ENCODE assay signal across 14 mouse cellular contexts in genomic region chr3:88216534-88217326, GRCm38 (mm10). TPM values are rescaled to one million over a fixed set of nuclear protein-coding genes. Genes with fewer than 3 reads are reported as not detected.
DNase-seq lines count a peak whose midpoint lies in the region; ATAC-seq and TF ChIP-seq lines count a peak whose summit lies in the region.
"Had no signal": no experiment of that assay in that cellular context is flagged by ENCODE, and none has a peak within 500 bp of the region (broad histone marks: within the 10 kb centered on the region; RNA-seq: fewer than 3 reads in every experiment).

No protein-coding gene starts in this region.

- H3K9me3 ChIP-seq in forebrain, postnatal 0 days (ENCODE audit: low read length), result no peaks in the 10 kb centered on the region
- H3K9me3 ChIP-seq in midbrain, postnatal 0 days (ENCODE audit: low read length), result no peaks in the 10 kb centered on the region
- H3K9me3 ChIP-seq: limb, embryonic 13.5 days had no signal

- peak overlapping the region; percentile 95 for H3K27ac ChIP-seq in forebrain, postnatal 0 days (ENCODE audit: low read depth, low read length)
- H3K27ac ChIP-seq in midbrain, postnatal 0 days (ENCODE audit: low read depth, low read length), result peak overlapping the region; percentile 87
- H3K27ac ChIP-seq: limb, embryonic 13.5 days; macrophage had no signal

- peak overlapping the region; percentile 78 for H3K4me3 ChIP-seq in forebrain, postnatal 0 days (ENCODE audit: low read depth, low read length)
- H3K4me3 ChIP-seq in midbrain, postnatal 0 days (ENCODE audit: low read depth, low read length), result peak overlapping the region; percentile 46
- H3K4me3 ChIP-seq: limb, embryonic 13.5 days had no signal

- peak; percentile 15 for DNase-seq in kidney, postnatal 10 days
- no peak for DNase-seq in kidney, adult 9 months
- DNase-seq in cerebellum, adult 9-10 months, result peak; percentile 89
- peak; percentile 69 for DNase-seq in forebrain, postnatal 0 days
- peak; percentile 72 for DNase-seq in midbrain, postnatal 0 days (ENCODE audit: low spot score)
- no peak for DNase-seq in kidney, adult 8-10 months
- no peak for DNase-seq in thymus, postnatal 25 days
- no peak for DNase-seq in layer of hippocampus, postnatal 36 days
- DNase-seq: kidney, postnatal 36 days had no signal

- H3K27me3 ChIP-seq in forebrain, postnatal 0 days (ENCODE audit: insufficient read depth, low read length), result no peaks in the 10 kb centered on the region
- H3K27me3 ChIP-seq in midbrain, postnatal 0 days (ENCODE audit: insufficient read depth, low read length), result peaks cover 13% of the 10 kb centered on the region

- no peak for ATAC-seq in forebrain, postnatal 0 days
- ATAC-seq in midbrain, postnatal 0 days (ENCODE audit: low FRiP score), result no peak
- ATAC-seq: CD4-positive, CD25-positive, alpha-beta regulatory T cell, adult 4 months had no signal

- peak overlapping the region; percentile 96 for H3K9ac ChIP-seq in forebrain, postnatal 0 days
- peak overlapping the region; percentile 87 for H3K9ac ChIP-seq in midbrain, postnatal 0 days (replicated peaks; ENCODE audit: low read length, poor library complexity, severe bottlenecking)
- H3K9ac ChIP-seq: limb, embryonic 13.5 days had no signal

- no peak for TF ChIP-seq CTCF in forebrain, postnatal 0 days (IDR thresholded peaks at IDR 0.05; ENCODE audit: low read depth)
- TF ChIP-seq CTCF in midbrain, postnatal 0 days (IDR thresholded peaks at IDR 0.05), result no peak

- peaks cover 45% of the 10 kb centered on the region for H3K4me1 ChIP-seq in forebrain, postnatal 0 days (ENCODE audit: insufficient read depth)
- H3K4me1 ChIP-seq in midbrain, postnatal 0 days (ENCODE audit: insufficient read depth, low read length), result peaks cover 5% of the 10 kb centered on the region; the same call in 1 of the 2 replicates

- H3K36me3 ChIP-seq in forebrain, postnatal 0 days (ENCODE audit: insufficient read depth), result peaks cover 41% of the 10 kb centered on the region
- peaks cover 8% of the 10 kb centered on the region; the same call in 1 of the 2 replicates for H3K36me3 ChIP-seq in midbrain, postnatal 0 days (ENCODE audit: insufficient read depth, low read length)
- H3K36me3 ChIP-seq: limb, embryonic 13.5 days had no signal

- peak overlapping the region; percentile 97 for H3K4me2 ChIP-seq in forebrain, postnatal 0 days (ENCODE audit: low read depth)
- peak overlapping the region; percentile 72 for H3K4me2 ChIP-seq in midbrain, postnatal 0 days (ENCODE audit: low read depth, low read length, poor library complexity, severe bottlenecking)

- 16% methylated on average over 7 of the region's 7 CpGs for WGBS in forebrain, postnatal 0 days
- 22% methylated on average over 7 of the region's 7 CpGs for WGBS in midbrain, postnatal 0 days

RNA-seq across cellular contexts. Expression of gene Rhbg, which starts 37.8 kb away (rescaled TPM):
- total RNA-seq in forebrain, postnatal 0 days (2014; rRNA removed), result 0.19 TPM in 1 of 2 replicates, not detected in the other
- polyA plus RNA-seq in forebrain, postnatal 0 days (2015; fragmentation: Nextera tagmentation; extraction: Ambion mirVana), result 0.21 and 0.25 TPM in 2 replicates
- total RNA-seq in midbrain, postnatal 0 days (2014; rRNA removed), result 0.94 and 1.0 TPM in 2 replicates
- polyA plus RNA-seq in midbrain, postnatal 0 days (2015; fragmentation: Nextera tagmentation; extraction: Ambion mirVana), result 0.21 and 0.41 TPM in 2 replicates
- total RNA-seq in layer of hippocampus, postnatal 36 days (2021), result not detected
- total RNA-seq: heart, adult 8-10 months had no signal
- polyA plus RNA-seq: CD4-positive, CD25-positive, alpha-beta regulatory T cell, adult 4 months; frontal cortex, adult 2 months; macrophage had no signal

Comparison
In these comparisons a context has a peak if more than half of its experiments do, and no peak if none do; other contexts are left out.
1. DNase-seq: peak in kidney, postnatal 10 days (single experiment), cerebellum, adult 9-10 months (single experiment), forebrain, postnatal 0 days (single experiment) and midbrain, postnatal 0 days (single experiment); none in kidney, adult 9 months (single experiment), kidney, adult 8-10 months (0 of 2), thymus, postnatal 25 days (single experiment) and layer of hippocampus, postnatal 36 days (0 of 2).